In the genomic region with DNA sequence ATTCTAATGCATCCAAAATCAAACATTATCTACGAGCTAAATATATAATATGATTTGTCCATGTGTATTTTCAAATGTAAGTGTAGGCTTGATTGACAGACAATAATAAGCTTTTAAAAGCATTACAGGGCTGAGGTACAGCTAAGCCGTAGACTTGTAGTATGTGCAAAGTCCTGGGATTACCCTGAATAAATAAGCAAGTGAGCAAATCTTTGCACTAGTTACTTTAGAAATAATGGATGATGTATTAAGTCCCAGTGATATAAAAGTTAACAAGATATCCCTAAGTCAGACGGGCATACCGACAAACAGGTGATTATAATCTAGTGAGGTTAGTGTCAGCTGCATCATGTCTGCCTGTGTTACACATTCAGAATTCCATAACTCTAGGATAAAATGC, we compare ENCODE assay signal across 17 mouse cellular contexts.
"Had no signal": no experiment of that assay in that cellular context is flagged by ENCODE, and none has a peak within 500 bp of the region (broad histone marks: within the 10 kb centered on the region; RNA-seq: fewer than 3 reads in every experiment).

No protein-coding gene starts in this region.

- ATAC-seq: midbrain, embryonic 16.5 days had no signal

- H3K27ac ChIP-seq: midbrain, embryonic 10.5 days; midbrain, embryonic 12.5 days; neural tube, embryonic 13.5 days; neural tube, embryonic 15.5 days; stomach, embryonic 15.5 days; stomach, postnatal 0 days had no signal

- DNase-seq: lung, adult 18-20 months; lung, embryonic 14.5 days; lung, postnatal 10 days; lung, postnatal 4 days; midbrain, embryonic 14.5 days; right cerebral cortex, postnatal 14 days; thymus, adult 2 months; thymus, postnatal 25 days; thymus, postnatal 4 days had no signal

- H3K27me3 ChIP-seq: midbrain, embryonic 12.5 days; neural tube, embryonic 13.5 days; neural tube, embryonic 15.5 days; stomach, embryonic 15.5 days had no signal

- H3K4me1 ChIP-seq: midbrain, embryonic 10.5 days; midbrain, embryonic 12.5 days; neural tube, embryonic 13.5 days; neural tube, embryonic 15.5 days; stomach, embryonic 15.5 days had no signal

- H3K9me3 ChIP-seq: midbrain, embryonic 10.5 days; midbrain, embryonic 12.5 days; neural tube, embryonic 13.5 days; neural tube, embryonic 15.5 days; stomach, embryonic 15.5 days had no signal

- H3K9ac ChIP-seq: lung, embryonic 14.5 days; midbrain, embryonic 12.5 days; neural tube, embryonic 13.5 days; neural tube, embryonic 15.5 days; stomach, embryonic 15.5 days had no signal

- H3K36me3 ChIP-seq: midbrain, embryonic 10.5 days; midbrain, embryonic 12.5 days; neural tube, embryonic 13.5 days; neural tube, embryonic 15.5 days; stomach, embryonic 15.5 days had no signal

- H3K4me3 ChIP-seq: midbrain, embryonic 10.5 days; midbrain, embryonic 12.5 days; myocyte; neural tube, embryonic 13.5 days; neural tube, embryonic 15.5 days; stomach, embryonic 15.5 days had no signal

- H3K4me2 ChIP-seq: lung, embryonic 14.5 days; midbrain, embryonic 12.5 days; neural tube, embryonic 13.5 days; neural tube, embryonic 15.5 days; stomach, embryonic 15.5 days had no signal
